Mouse (Mus musculus): Measurements from ENCODE around the gene Dapk2.

DNA sequence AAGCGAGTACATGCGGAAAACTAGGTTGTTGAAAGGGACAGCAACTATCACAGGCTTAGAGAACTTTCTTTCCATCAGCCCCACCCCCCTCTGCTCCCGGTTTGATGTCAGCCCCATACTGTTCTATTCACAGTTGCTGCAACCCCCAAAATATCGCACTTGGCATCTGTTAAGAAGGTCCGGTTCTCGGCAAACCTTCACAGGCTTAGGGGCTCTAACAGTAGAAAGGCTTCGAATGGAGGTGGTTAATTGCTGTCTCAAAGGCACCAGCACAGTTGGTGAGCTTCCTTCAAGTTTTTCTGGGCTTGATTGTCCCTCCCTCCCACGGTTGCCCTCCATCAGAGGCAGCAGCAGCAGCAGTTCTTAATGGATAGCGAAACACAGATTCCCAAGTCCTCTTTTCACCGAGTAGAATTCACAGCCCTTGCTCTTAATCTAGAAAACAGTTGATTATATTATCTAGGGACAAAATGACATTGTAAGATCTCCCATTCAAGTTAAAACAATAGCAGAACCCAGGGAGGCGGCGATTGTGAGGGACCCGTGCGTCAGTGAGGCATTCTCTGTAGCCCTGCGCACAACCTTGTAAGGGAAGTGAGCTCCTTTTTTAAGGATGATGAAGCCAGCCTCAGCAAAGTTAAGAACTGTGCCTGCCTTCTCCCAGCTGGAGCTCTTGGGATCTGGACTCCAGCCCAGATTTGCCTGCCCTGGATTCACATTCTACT, 117.4 kb downstream of the Dapk2 start:
- TF ChIP-seq EP300 (IDR thresholded peaks at IDR 0.05; ENCODE audit: low read depth) (no peak), CTCF (IDR thresholded peaks at IDR 0.05; ENCODE audit: low read depth) (no peak)
